Mouse (Mus musculus) E14TG2a.4 (cell line): Measurements from ENCODE around the gene Nhsl1.

Experiments used
- H3K27me3 ChIP-seq: 2 replicates; pipeline ENCODE4 v1.6.1; 2014; ENCODE audit warnings: low read length, control low read depth; ENCODE audit not compliant: insufficient read depth
- H3K36me3 ChIP-seq: 2 replicates; pipeline ENCODE4 v1.6.1; 2014; ENCODE audit warnings: low read length, control low read depth; ENCODE audit not compliant: insufficient read depth
- H3K4me1 ChIP-seq: replicated peaks from 2 replicates; pipeline ENCODE4 v1.6.1; 2014; ENCODE audit warnings: low read depth, low read length, control low read depth
- H3K4me3 ChIP-seq: replicated peaks from 2 replicates; pipeline ENCODE4 v1.5.1; 2014; ENCODE audit warnings: mild to moderate bottlenecking, low read length
- H3K9me3 ChIP-seq: 2 replicates; pipeline ENCODE4 v1.6.1; 2014; ENCODE audit warnings: low read length, control low read depth
- CTCF ChIP-seq: conservative IDR thresholded peaks from 2 replicates; pipeline ENCODE4 v1.5.1; 2014; ENCODE audit warnings: low read length
- NANOG ChIP-seq: IDR thresholded peaks from 2 replicates; pipeline ENCODE4 v1.6.1; 2014; ENCODE audit warnings: borderline replicate concordance, low read length, mixed read lengths
- POU5F1 ChIP-seq: IDR thresholded peaks from 2 replicates; pipeline ENCODE4 v1.6.1; 2014; ENCODE audit warnings: low read length, borderline replicate concordance

The Nhsl1 gene

GRCm38 (mm10) chr10:18463071-18463841, 144.5 kb downstream of the Nhsl1 start:
- Histone ChIP-seq H3K4me1 (peaks cover 43% of the 10 kb centered on the region), H3K36me3 (no peaks in the 10 kb centered on the region), H3K4me3 (peak overlapping the region; percentile 56), H3K9me3 (no peaks in the 10 kb centered on the region), H3K27me3 (peaks cover 21% of the 10 kb centered on the region)
- TF ChIP-seq CTCF (no peak), NANOG (peak; percentile 41; the same call in 1 of the 2 replicates)

DNA sequence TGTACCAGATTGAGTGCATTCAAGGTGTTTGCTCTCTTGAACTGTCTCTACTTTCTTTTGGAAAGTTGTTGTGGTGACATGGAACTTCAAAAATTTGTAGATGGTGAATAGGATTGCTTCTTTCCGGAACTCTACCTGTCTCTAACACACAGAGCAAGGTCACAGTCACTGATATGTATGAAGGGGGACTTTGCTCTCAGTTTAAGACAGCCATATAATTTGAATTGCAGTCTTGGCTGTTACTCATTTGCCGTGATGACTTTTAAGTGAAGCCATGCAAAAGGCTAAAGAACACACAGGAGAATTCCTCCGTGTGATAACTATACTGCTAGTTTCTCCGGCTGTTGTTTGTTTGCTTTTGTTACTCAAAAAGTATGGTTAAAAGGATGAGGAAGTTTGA, 149.6 kb downstream of the Nhsl1 start:
- peaks cover 35% of the 10 kb centered on the region for H3K4me1 ChIP-seq
- H3K9me3 ChIP-seq, result no peaks in the 10 kb centered on the region
- no peak overlapping the region for H3K4me3 ChIP-seq
- H3K36me3 ChIP-seq, result no peaks in the 10 kb centered on the region
- H3K27me3 ChIP-seq, result peaks cover 9% of the 10 kb centered on the region
- no peak for TF ChIP-seq CTCF
- TF ChIP-seq NANOG, result no peak
- no peak for TF ChIP-seq POU5F1

DNA sequence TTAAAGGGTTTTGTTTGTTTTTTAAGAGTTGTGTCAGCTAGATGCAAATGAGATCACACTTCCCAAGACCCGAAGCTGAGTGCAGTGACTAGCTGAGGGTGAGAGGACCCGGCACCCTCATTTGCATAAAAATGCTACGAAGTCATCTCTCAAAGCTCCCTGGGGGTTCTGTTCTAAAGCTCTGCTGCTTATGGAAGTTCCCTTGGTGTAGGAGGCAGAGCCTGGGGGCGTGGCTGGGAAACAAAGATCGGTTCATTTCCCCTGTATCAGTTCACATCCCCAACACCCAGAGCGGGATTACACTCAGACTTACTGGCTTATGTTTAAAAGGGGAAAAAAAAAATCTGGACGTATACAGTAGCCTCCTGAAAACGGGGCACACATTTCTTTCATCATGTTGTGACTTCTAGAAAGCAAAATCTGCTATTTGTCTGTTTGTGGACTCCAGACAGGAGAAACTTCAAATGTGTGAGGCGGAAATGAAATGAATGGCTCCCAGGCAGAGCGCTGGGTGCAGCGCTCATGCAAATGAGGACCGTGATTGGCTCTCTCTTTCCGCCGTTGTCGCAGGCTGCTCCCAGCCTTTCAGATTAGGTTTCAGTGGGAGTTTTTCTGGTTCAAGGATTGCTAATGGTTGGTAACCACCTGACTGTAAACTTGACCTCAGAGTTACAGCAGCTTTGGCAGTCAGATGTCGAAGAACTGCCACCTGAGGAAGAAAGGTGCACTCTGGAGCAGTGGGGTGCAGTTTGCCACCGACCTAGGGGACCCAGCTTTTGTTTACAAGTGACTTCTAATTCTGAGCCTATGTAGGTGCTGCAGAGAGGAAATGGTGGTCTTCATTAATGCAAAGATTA, 150.7 kb downstream of the Nhsl1 start:
- no peaks in the 10 kb centered on the region for H3K9me3 ChIP-seq
- TF ChIP-seq CTCF (no peak), POU5F1 (peak; percentile 54; the same call in 1 of the 2 replicates)
- H3K4me3 ChIP-seq, result peak overlapping the region; percentile 51
- no peaks in the 10 kb centered on the region for H3K36me3 ChIP-seq
- peaks cover 31% of the 10 kb centered on the region for H3K4me1 ChIP-seq
- peaks cover 6% of the 10 kb centered on the region; the same call in 1 of the 2 replicates for H3K27me3 ChIP-seq

GRCm38 (mm10) chr10:18470351-18471060, 151.7 kb downstream of the Nhsl1 start:
- no peaks in the 10 kb centered on the region for H3K36me3 ChIP-seq
- H3K9me3 ChIP-seq, result no peaks in the 10 kb centered on the region

GRCm38 (mm10) chr10:18471648-18472047, 152.9 kb downstream of the Nhsl1 start:
- peaks cover 31% of the 10 kb centered on the region for H3K4me1 ChIP-seq
- H3K36me3 ChIP-seq, result no peaks in the 10 kb centered on the region
- H3K4me3 ChIP-seq, result no peak overlapping the region
- H3K9me3 ChIP-seq, result no peaks in the 10 kb centered on the region
- no peaks in the 10 kb centered on the region for H3K27me3 ChIP-seq
- TF ChIP-seq NANOG, result no peak
- TF ChIP-seq POU5F1, result no peak
- TF ChIP-seq CTCF, result no peak

More at GRCm38 (mm10) chr10:18470351-18471060, 151.7 kb downstream of the Nhsl1 start:
- H3K4me3 ChIP-seq, result no peak overlapping the region
- peaks cover 31% of the 10 kb centered on the region for H3K4me1 ChIP-seq
- no peaks in the 10 kb centered on the region for H3K27me3 ChIP-seq
- TF ChIP-seq POU5F1 (no peak), CTCF (no peak), NANOG (no peak)

GRCm38 (mm10) chr10:18475126-18475525, 156.3 kb downstream of the Nhsl1 start:
- Histone ChIP-seq H3K4me3 (no peak overlapping the region), H3K4me1 (peaks cover 26% of the 10 kb centered on the region), H3K36me3 (no peaks in the 10 kb centered on the region), H3K27me3 (no peaks in the 10 kb centered on the region), H3K9me3 (no peaks in the 10 kb centered on the region)
- TF ChIP-seq CTCF (no peak), NANOG (no peak), POU5F1 (no peak)

DNA sequence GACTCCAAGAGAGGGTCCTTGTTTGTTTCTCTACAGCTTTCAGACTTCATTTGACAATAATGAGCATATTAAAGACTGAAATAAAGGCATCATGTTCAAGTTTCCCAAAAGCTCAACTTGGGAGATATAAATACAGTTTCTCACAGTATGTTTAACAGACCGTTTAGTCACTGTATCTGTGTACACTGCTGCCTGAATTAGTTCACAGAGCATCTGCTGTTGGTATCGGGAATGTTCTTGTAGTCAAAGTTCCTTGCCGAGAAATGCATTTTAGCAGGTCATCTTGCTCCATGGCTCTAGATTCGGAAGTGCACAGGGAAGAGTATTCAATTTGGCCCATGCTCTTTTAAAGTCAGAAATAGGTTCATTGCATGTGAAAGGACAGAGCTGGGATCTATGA, 159.5 kb downstream of the Nhsl1 start:
- TF ChIP-seq CTCF (no peak), POU5F1 (no peak), NANOG (no peak)
- no peaks in the 10 kb centered on the region for H3K9me3 ChIP-seq
- no peaks in the 10 kb centered on the region for H3K36me3 ChIP-seq
- peaks cover 30% of the 10 kb centered on the region for H3K4me1 ChIP-seq
- no peak overlapping the region for H3K4me3 ChIP-seq
- H3K27me3 ChIP-seq, result no peaks in the 10 kb centered on the region

DNA sequence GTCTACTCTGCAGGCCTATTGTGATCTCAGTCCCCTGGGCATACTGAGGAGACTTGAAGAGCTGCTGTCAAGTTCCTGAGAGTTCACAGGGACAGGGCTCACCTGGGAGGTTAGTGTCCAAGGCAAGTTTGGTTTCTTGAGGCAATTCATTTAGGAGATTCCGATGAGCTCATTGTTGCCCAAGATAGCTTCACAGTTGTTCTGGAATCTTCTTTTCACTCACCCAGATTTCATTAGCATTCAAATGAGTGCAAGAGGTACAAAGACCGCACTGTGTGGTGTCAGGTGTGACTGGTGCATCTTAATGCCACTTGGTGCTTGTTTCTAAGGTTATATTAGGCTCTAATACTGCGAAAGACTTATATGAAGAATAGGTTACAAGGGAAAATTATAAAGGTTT, 160.5 kb downstream of the Nhsl1 start:
- H3K4me3 ChIP-seq, result no peak overlapping the region
- H3K4me1 ChIP-seq, result peaks cover 30% of the 10 kb centered on the region
- no peaks in the 10 kb centered on the region for H3K36me3 ChIP-seq
- H3K27me3 ChIP-seq, result no peaks in the 10 kb centered on the region
- H3K9me3 ChIP-seq, result no peaks in the 10 kb centered on the region
- TF ChIP-seq CTCF (no peak), NANOG (no peak), POU5F1 (no peak)
